ENCODE assay signal across 10 mouse cellular contexts in the genomic region with DNA sequence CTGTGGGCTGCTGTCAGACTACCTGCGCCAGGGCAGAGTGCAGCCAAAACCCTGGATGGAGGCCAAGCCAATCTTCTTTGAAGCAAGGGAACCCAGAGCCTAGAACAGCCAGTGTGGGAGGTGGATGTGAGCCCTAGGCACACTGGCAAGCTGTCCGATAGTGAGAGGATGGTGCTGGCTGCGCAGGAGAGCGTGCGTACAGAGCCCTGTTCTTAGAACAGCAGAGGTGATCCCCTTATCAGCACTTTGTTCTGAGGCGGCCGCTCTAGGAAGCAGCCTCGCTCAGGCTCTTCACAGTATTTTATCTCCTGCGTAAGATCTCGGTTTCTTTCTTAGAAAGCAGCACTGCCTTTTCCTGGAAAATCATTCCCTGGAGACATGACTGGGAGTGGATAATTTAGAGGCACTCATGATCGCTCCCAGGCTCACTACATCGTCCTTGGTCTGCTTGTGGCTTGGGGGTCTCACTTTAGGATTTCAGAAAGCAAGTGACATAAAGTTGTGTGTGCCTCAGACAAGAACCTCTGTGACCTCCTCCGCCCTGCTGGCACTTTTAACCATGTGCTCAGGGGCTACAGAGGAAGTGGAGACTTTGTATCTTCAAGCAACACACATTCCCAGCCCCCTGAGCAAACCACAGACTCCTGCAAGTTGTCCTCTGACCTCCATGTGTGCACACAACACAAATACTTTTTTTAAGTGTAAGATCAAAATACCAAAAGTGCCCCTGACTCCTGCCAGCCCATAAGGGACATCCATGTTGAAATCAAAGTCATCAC.
DNase-seq lines count a peak whose midpoint lies in the region; ATAC-seq and TF ChIP-seq lines count a peak whose summit lies in the region.
"Had no signal": no experiment of that assay in that cellular context is flagged by ENCODE, and none has a peak within 500 bp of the region (broad histone marks: within the 10 kb centered on the region; RNA-seq: fewer than 3 reads in every experiment).

No protein-coding gene starts in this region.

- H3K4me2 ChIP-seq in lung, postnatal 0 days (replicated peaks; ENCODE audit: low read depth, low read length) = no peak overlapping the region
- H3K4me2 ChIP-seq: embryonic facial prominence, embryonic 12.5 days; lung, embryonic 14.5 days had no signal

- TF ChIP-seq EP300 in lung, postnatal 0 days (IDR thresholded peaks at IDR 0.05) = no peak

- 52% methylated on average over 13 of the region's 13 CpGs for WGBS in lung, postnatal 0 days

- no peaks in the 10 kb centered on the region for H3K9me3 ChIP-seq in lung, postnatal 0 days (ENCODE audit: low read length)
- H3K9me3 ChIP-seq: embryonic facial prominence, embryonic 12.5 days; hindbrain, embryonic 10.5 days had no signal

- H3K4me1 ChIP-seq in lung, postnatal 0 days (ENCODE audit: insufficient read depth, low read depth, low read length) = peaks cover 10% of the 10 kb centered on the region; the same call in 1 of the 2 replicates

- H3K4me3 ChIP-seq in lung, postnatal 0 days (ENCODE audit: low read depth, low read length) = no peak overlapping the region
- H3K4me3 ChIP-seq: embryonic facial prominence, embryonic 12.5 days; hindbrain, embryonic 10.5 days had no signal

- no peak overlapping the region for H3K9ac ChIP-seq in lung, postnatal 0 days (replicated peaks; ENCODE audit: low read depth)
- H3K9ac ChIP-seq: embryonic facial prominence, embryonic 12.5 days; lung, embryonic 14.5 days had no signal

- peak; percentile 22; the same call in 1 of the 2 replicates for ATAC-seq in lung, postnatal 0 days

- no peak for DNase-seq in lung, postnatal 0 days (ENCODE audit: low spot score)
- no peak for DNase-seq in lung, postnatal 4 days
- peak; percentile 76 for DNase-seq in fat pad, adult 2 months (ENCODE audit: extremely low read depth, low read depth, low spot score)
- peak; percentile 19 to 34 for DNase-seq in kidney, postnatal 4 days
- peak; percentile 64 for DNase-seq in thymus, postnatal 25 days
- no peak for DNase-seq in lung, postnatal 25 days (ENCODE audit: low spot score)
- no peak for DNase-seq in embryo, embryonic 10 days (ENCODE audit: low spot score)

- H3K36me3 ChIP-seq in lung, postnatal 0 days (ENCODE audit: insufficient read depth, low read length) = no peaks in the 10 kb centered on the region
- H3K36me3 ChIP-seq: embryonic facial prominence, embryonic 12.5 days; hindbrain, embryonic 10.5 days had no signal

- no peak for TF ChIP-seq CTCF in lung, postnatal 0 days (IDR thresholded peaks at IDR 0.05)

- H3K27ac ChIP-seq in lung, postnatal 0 days (ENCODE audit: low read length) = no peak overlapping the region

- no peaks in the 10 kb centered on the region for H3K27me3 ChIP-seq in lung, postnatal 0 days (replicated peaks; ENCODE audit: insufficient read depth, low read length)
- H3K27me3 ChIP-seq: embryonic facial prominence, embryonic 12.5 days had no signal

Comparison
In these comparisons a context has a peak if more than half of its experiments do, and no peak if none do; other contexts are left out.
1. DNase-seq: peak in fat pad, adult 2 months (single experiment), kidney, postnatal 4 days (2 of 2) and thymus, postnatal 25 days (single experiment); none in lung, postnatal 0 days (single experiment), lung, postnatal 4 days (0 of 2), lung, postnatal 25 days (single experiment) and embryo, embryonic 10 days (single experiment).